Mouse (Mus musculus) hindbrain, embryonic 14.5 days (tissue): ENCODE measurements around the gene Gm28269. TPM values are rescaled to one million over a fixed set of nuclear protein-coding genes. Genes with fewer than 3 reads are reported as not detected.

Experiments used
- ATAC-seq: fragments of 200-750 bp; cut with Nextera tagmentation; 2 replicates; pipeline ENCODE4 v1.8.0; 2017; ENCODE audit warnings: moderate number of reproducible peaks, mild to moderate bottlenecking, moderate TSS enrichment, moderate library complexity; ENCODE audit not compliant: low FRiP score
- DNase-seq: peaks from one replicate; pipeline ENCODE4 v3.0.0-alpha.2; 2015; ENCODE audit warnings: low spot score
- H3K27ac ChIP-seq: fragments of 300-500 bp; sonication (generic); 2 replicates; pipeline ENCODE4 v1.5.1; 2014; ENCODE audit warnings: mild to moderate bottlenecking, moderate library complexity
- H3K27me3 ChIP-seq: fragments of 300-500 bp; sonication (generic); 2 replicates; pipeline ENCODE4 v1.6.1; 2014; ENCODE audit warnings: mild to moderate bottlenecking, low read length, mixed read lengths; ENCODE audit not compliant: control insufficient read depth, insufficient read depth
- H3K36me3 ChIP-seq: fragments of 300-500 bp; sonication (generic); replicated peaks from 2 replicates; pipeline ENCODE4 v1.6.1; 2014; ENCODE audit not compliant: control insufficient read depth, insufficient read depth
- H3K4me1 ChIP-seq: fragments of 300-500 bp; sonication (generic); replicated peaks from 2 replicates; pipeline ENCODE4 v1.6.1; 2014; ENCODE audit warnings: antibody characterized with exemption, low read length, mixed read lengths; ENCODE audit not compliant: control insufficient read depth, insufficient read depth
- H3K4me2 ChIP-seq: fragments of 300-500 bp; sonication (generic); replicated peaks from 2 replicates; pipeline ENCODE4 v1.6.1; 2014; ENCODE audit warnings: mild to moderate bottlenecking, moderate library complexity
- H3K4me3 ChIP-seq: fragments of 300-500 bp; sonication (generic); replicated peaks from 2 replicates; pipeline ENCODE4 v1.5.1; 2014; ENCODE audit warnings: mild to moderate bottlenecking, low read length
- H3K9ac ChIP-seq: fragments of 300-500 bp; sonication (generic); 2 replicates; pipeline ENCODE4 v1.6.1; 2014
- H3K9me3 ChIP-seq: fragments of 300-500 bp; sonication (generic); 2 replicates; pipeline ENCODE4 v1.6.1; 2016; ENCODE audit warnings: low read length; ENCODE audit not compliant: control insufficient read depth
- WGBS: fragments of 180-500 bp; shearing (Covaris S2); extraction: QIAGEN DNeasy Blood & Tissue Kit; methylation state at CpG from one replicate; pipeline ENCODE4 v1.1.7; 2014; 5-methylcytosine and 5-hydroxymethylcytosine counted together
- polyA plus RNA-seq: library from polyadenylated mRNA; unstranded; fragments of >200 nt; fragmentation: Nextera tagmentation; extraction: Ambion mirVana; gene quantifications from 2 replicates; pipeline ENCODE4 v1.2.1, GENCODE M21; 2014

Gene Gm28269
- polyA plus RNA-seq: not detected in 2 replicates

DNA sequence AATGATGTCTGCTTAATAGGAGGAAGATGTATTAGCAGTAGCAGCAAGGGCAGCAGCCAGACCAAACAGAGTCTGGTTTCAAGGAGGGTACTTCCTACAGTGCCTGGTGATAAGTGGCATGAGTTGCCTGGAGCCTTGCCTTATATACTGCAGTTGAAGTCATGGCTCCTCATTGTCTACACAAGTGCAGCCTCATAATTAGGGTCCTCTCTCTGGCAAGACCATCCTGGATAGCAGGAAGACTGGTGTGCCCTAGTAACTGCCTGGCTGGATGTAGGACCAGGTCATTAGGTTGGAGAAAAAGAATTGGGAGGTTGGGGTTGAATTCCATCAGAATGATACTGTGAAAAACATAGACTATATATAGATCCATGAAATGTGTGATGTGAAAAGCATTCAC, at the start of gene Gm28269:
TSS of gene Gm28269 (minus strand) at position 101 of the 400 bp plus-strand sequence.
- Histone ChIP-seq H3K4me2 (no peak within 1 kb of the TSS), H3K4me3 (no peak within 1 kb of the TSS), H3K9me3 (no peaks in the 10 kb centered on the region), H3K9ac (no peak within 1 kb of the TSS), H3K4me1 (no peaks in the 10 kb centered on the region), H3K36me3 (no peaks in the 10 kb centered on the region), H3K27me3 (no peaks in the 10 kb centered on the region), H3K27ac (no peak within 1 kb of the TSS)
- DNase-seq (no peak), ATAC-seq (no peak)

DNA sequence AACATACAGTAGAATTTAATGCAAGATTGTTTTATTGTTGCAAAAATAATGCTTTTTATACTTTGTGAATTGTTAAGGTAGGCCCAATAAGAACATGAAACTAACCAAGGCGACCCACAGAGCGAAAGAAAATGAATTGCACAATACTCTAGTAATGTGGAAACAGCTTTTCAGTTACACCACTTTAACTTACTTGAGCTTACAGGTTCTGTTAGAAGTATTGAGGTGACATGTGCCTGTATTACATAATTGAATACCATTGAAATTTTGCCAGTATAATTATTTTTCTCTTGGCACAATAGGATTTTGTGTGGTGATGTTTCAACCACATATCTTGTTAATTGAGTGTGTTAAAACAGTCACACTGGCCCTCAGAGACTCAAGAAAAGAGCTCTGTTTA, 28.0 kb downstream of the Gm28269 start:
- Histone ChIP-seq H3K9ac (no peak overlapping the region), H3K4me2 (no peak overlapping the region), H3K27ac (no peak overlapping the region), H3K36me3 (no peaks in the 10 kb centered on the region), H3K4me3 (no peak overlapping the region), H3K9me3 (no peaks in the 10 kb centered on the region), H3K27me3 (no peaks in the 10 kb centered on the region), H3K4me1 (no peaks in the 10 kb centered on the region)
- WGBS: 92% methylated on average over 2 of the region's 2 CpGs
- DNase-seq: no peak
- ATAC-seq: no peak

DNA sequence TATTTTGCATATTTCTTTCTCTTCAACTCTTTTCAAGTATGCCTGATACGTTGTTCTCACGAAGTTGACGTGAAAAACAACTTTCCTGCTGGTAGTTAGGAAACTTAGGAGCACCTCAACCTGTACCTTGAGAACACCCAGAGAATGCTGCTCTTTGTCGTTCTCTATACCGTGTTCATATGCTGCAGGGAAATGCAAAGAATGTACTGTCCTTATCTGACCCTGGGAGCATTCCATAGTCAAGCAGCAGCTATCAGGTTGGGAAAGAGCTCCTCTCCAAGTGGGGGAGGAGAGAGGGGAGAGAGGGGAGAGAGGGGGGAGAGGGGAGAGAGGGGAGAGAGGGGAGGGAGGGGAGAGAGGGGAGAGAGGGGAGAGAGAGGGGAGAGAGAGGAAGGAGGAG, 29.6 kb downstream of the Gm28269 start:
- DNase-seq (no peak), ATAC-seq (no peak)
- no peaks in the 10 kb centered on the region for H3K9me3 ChIP-seq
- WGBS: 71% methylated on average over 5 of the region's 5 CpGs
- H3K9ac ChIP-seq: no peak overlapping the region
- H3K4me2 ChIP-seq: no peak overlapping the region
- no peaks in the 10 kb centered on the region for H3K36me3 ChIP-seq
- no peak overlapping the region for H3K27ac ChIP-seq
- no peaks in the 10 kb centered on the region for H3K4me1 ChIP-seq
- no peak overlapping the region for H3K4me3 ChIP-seq
- no peaks in the 10 kb centered on the region for H3K27me3 ChIP-seq

DNA sequence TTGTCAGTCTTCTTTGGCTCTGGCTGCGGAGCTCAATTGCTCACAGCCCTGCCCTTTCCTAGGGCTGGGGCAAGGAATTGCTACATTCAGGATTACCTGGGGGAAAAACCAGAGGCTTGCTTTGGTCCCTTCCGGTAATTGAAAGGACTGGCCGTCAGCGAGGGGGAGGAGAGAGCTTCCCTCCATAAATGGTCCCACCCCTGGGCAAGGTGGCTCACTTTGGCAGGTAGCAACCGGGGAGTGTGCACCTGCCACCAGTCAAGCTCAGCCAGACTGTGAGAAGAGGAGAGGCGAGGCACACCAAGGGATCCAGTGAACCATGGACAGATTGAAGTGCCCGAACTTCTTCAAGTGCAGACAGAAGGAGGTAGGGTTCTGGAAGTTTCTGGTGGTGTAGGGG, 30.1 kb downstream of the Gm28269 start, which contains the start of gene Slc6a14:
TSS of gene Slc6a14 (plus strand) at position 68 of the 400 bp plus-strand sequence.
- no peak for ATAC-seq

DNA sequence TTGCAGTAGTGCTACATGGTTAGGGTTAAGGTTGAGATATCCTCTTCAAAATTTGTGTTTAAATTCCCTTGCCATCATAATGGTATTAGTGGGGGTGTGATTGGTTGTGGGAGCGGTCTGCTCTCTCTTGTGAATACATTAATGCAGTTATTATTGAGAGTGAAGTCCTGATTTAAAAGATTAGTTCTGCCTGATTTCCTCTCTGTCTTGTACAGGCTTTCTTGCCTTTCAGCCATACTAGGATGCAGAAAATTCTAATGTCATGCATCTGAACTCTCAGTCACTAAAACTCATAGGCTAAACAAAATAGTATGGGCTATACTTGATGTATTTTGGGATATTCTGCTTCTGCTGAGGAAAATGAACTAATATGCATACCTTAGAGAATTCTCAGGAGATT, 40.4 kb downstream of the Gm28269 start:
- H3K9ac ChIP-seq: no peak overlapping the region
- H3K27me3 ChIP-seq: no peaks in the 10 kb centered on the region
- 58% methylated on average over 1 of the region's 1 CpGs for WGBS
- ATAC-seq (no peak), DNase-seq (no peak)
- H3K27ac ChIP-seq: no peak overlapping the region
- no peaks in the 10 kb centered on the region for H3K9me3 ChIP-seq
- H3K36me3 ChIP-seq: no peaks in the 10 kb centered on the region
- no peaks in the 10 kb centered on the region for H3K4me1 ChIP-seq
- no peak overlapping the region for H3K4me2 ChIP-seq
- no peak overlapping the region for H3K4me3 ChIP-seq

More for the DNA sequence above, 30.1 kb downstream of the Gm28269 start, which contains the start of gene Slc6a14:
- Histone ChIP-seq H3K4me3 (no peak within 1 kb of the TSS), H3K27me3 (no peaks in the 10 kb centered on the region), H3K36me3 (no peaks in the 10 kb centered on the region), H3K9me3 (no peaks in the 10 kb centered on the region), H3K4me2 (no peak within 1 kb of the TSS), H3K4me1 (no peaks in the 10 kb centered on the region), H3K9ac (no peak within 1 kb of the TSS), H3K27ac (no peak within 1 kb of the TSS)
- no peak for DNase-seq
- 73% methylated on average over 7 of the region's 7 CpGs for WGBS

DNA sequence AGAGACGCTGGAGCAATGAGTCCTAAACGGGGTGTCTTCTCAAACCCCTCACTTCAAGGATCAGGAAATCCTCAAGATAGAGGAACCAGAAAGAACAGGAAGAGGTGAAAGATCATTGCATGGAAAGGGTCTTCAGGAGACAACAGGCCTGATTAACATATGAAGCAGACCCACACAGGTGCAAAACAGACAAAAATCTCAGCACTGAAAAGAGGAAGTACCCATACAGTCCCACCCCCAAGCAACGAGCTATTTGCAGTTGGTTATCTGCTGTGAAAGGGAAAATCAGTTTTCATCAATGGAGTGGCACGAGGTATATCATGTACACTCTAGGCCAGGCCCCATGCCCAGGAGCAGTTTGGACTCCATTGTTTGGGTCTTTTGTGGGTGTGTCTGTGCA, 43.3 kb downstream of the Gm28269 start:
- Histone ChIP-seq H3K9ac (no peak overlapping the region), H3K4me2 (no peak overlapping the region), H3K4me3 (no peak overlapping the region), H3K36me3 (no peaks in the 10 kb centered on the region), H3K4me1 (no peaks in the 10 kb centered on the region), H3K27ac (no peak overlapping the region), H3K27me3 (no peaks in the 10 kb centered on the region), H3K9me3 (no peaks in the 10 kb centered on the region)
- DNase-seq: no peak
- ATAC-seq: no peak
- 85% methylated on average over 4 of the region's 4 CpGs for WGBS

DNA sequence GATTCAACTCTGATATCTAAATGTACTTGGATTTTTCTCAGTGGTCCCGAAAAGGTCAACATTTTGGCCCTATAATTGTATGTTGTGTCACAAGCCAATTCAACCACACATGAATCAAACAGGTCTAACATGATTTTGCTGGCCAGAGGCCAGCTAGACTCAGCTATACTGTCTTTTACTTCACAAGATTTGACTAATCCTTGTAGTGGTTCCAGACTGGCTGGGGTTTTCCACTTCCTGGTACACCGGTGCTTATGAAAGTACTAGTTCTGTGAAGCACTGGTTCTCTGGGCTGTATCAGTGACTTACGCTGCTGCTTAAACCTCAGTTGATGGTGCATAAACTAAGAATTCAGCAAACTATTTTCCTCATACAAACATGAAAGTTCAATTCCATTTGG, 49.2 kb downstream of the Gm28269 start:
- Histone ChIP-seq H3K9me3 (no peaks in the 10 kb centered on the region), H3K4me2 (no peak overlapping the region), H3K27me3 (no peaks in the 10 kb centered on the region), H3K9ac (no peak overlapping the region), H3K27ac (no peak overlapping the region), H3K4me3 (no peak overlapping the region), H3K4me1 (no peaks in the 10 kb centered on the region), H3K36me3 (no peaks in the 10 kb centered on the region)
- DNase-seq: no peak
- no peak for ATAC-seq
- 89% methylated on average over 3 of the region's 3 CpGs for WGBS

DNA sequence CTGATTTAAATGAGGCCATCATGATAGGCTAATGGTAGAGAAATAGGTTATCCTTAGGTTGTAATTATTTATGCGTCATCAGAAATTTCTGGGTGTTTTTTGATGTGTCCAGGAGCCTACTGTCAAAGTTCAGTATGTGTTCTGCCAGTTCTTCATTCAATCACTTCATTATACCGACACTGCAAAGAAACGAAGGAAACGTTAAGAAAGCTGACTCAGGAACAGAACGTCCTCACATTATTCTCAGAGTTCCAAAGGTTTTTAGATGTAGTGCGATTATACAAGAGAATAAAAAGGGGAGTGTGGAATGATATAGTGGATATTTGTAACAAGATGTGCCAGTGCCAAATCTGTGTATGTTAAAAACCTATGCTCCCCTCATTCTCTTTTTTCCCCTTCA, 49.7 kb downstream of the Gm28269 start:
- H3K4me2 ChIP-seq: no peak overlapping the region
- 76% methylated on average over 6 of the region's 6 CpGs for WGBS
- no peak overlapping the region for H3K27ac ChIP-seq
- no peaks in the 10 kb centered on the region for H3K9me3 ChIP-seq
- H3K27me3 ChIP-seq: no peaks in the 10 kb centered on the region
- no peak overlapping the region for H3K4me3 ChIP-seq
- no peak for DNase-seq
- no peak overlapping the region for H3K9ac ChIP-seq
- no peaks in the 10 kb centered on the region for H3K4me1 ChIP-seq
- ATAC-seq: no peak
- H3K36me3 ChIP-seq: no peaks in the 10 kb centered on the region
